Mouse (Mus musculus) liver, embryonic 16.5 days (tissue): ENCODE measurements at regions not wholly inside any gene's neighbourhood (a gene's known extent, or its start where the extent isn't known, plus 50 kb on each side); places are given as distances from the start of the nearest gene placed in this dataset.
A peak's percentile ranks its signal among the peaks of the same experiment; 100 is the strongest.

Experiments used
- ATAC-seq: fragments of 200-750 bp; cut with Nextera tagmentation; 2 replicates; pipeline ENCODE4 v1.8.0; 2017; ENCODE audit warnings: low read depth, mild to moderate bottlenecking, moderate number of reproducible peaks, moderate library complexity
- H3K27ac ChIP-seq: fragments of 300-500 bp; sonication (generic); 2 replicates; pipeline ENCODE4 v1.5.1; 2014; ENCODE audit warnings: mild to moderate bottlenecking, low read length
- H3K27me3 ChIP-seq: fragments of 300-500 bp; sonication (generic); 2 replicates; pipeline ENCODE4 v1.6.1; 2014; ENCODE audit warnings: low read depth, low read length, mixed read lengths; ENCODE audit not compliant: control insufficient read depth, insufficient read depth
- H3K36me3 ChIP-seq: fragments of 300-500 bp; sonication (generic); 2 replicates; pipeline ENCODE4 v1.6.1; 2014; ENCODE audit warnings: mild to moderate bottlenecking; ENCODE audit not compliant: control insufficient read depth, insufficient read depth
- H3K4me1 ChIP-seq: fragments of 300-500 bp; sonication (generic); 2 replicates; pipeline ENCODE4 v1.6.1; 2014; ENCODE audit warnings: low read depth, low read length, mixed read lengths; ENCODE audit not compliant: control insufficient read depth
- H3K4me2 ChIP-seq: fragments of 300-500 bp; sonication (generic); 2 replicates; pipeline ENCODE4 v1.6.1; 2014; ENCODE audit warnings: low read depth, low read length, mixed read lengths
- H3K4me3 ChIP-seq: fragments of 300-500 bp; sonication (generic); 2 replicates; pipeline ENCODE4 v1.5.1; 2014; ENCODE audit warnings: low read depth, mild to moderate bottlenecking, low read length
- H3K9ac ChIP-seq: fragments of 300-500 bp; sonication (generic); 2 replicates; pipeline ENCODE4 v1.6.1; 2014; ENCODE audit warnings: low read depth, low read length
- H3K9me3 ChIP-seq: fragments of 300-500 bp; sonication (generic); replicated peaks from 2 replicates; pipeline ENCODE4 v1.6.1; 2016; ENCODE audit warnings: low read length; ENCODE audit not compliant: control insufficient read depth
- WGBS: fragments of 180-500 bp; shearing (Covaris S2); extraction: QIAGEN DNeasy Blood & Tissue Kit; methylation state at CpG from one replicate; pipeline ENCODE4 v1.1.7; 2014; ENCODE audit not compliant: insufficient replicate concordance; 5-methylcytosine and 5-hydroxymethylcytosine counted together

DNA sequence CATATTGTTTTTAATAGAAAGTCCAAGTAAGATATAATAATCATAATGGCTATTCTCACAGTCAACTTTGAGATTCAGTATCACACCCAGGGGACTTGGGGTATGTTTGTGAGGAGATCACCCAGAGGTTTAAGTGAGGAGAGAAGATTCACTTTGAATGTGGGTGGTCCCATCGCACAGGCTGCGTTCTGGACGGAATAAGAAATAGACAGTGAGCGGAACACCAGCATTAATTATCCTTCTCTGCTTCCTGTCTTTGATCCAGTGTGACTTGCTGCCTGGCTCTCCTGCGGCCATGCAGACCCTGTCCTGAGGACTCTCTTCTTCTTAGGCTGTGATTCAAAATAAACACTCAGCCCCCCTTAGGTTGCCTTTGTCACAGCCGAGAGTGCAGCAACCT lies 60.6 kb upstream of the Kras start:
- Histone ChIP-seq H3K4me3 (no peak overlapping the region), H3K9ac (no peak overlapping the region), H3K9me3 (no peaks in the 10 kb centered on the region), H3K27ac (no peak overlapping the region), H3K4me1 (no peaks in the 10 kb centered on the region), H3K27me3 (no peaks in the 10 kb centered on the region), H3K4me2 (no peak overlapping the region), H3K36me3 (no peaks in the 10 kb centered on the region)
- no peak for ATAC-seq
- WGBS, result 66% methylated on average over 6 of the region's 6 CpGs

DNA sequence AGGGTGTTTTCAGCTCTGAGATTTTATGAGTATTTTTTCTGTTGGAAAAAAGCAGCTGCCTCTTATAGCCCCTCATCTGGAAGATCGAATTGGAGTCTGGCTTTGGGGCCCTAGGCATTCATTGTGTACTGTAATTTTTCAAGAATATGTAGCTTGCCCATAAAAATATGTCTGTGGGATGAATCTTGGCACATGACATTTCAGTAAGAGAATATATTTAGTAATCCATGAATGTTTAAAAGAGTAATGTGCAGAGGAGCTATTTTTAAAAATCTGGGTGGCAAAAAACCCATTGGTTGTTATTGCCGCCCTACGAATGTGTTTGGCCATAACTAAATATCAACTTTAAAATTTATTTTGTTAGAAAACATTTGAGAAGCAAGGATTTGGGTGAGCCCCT lies 59.0 kb upstream of the Kras start:
- ATAC-seq, result no peak
- Histone ChIP-seq H3K4me2 (no peak overlapping the region), H3K9me3 (no peaks in the 10 kb centered on the region), H3K27me3 (no peaks in the 10 kb centered on the region), H3K4me1 (no peaks in the 10 kb centered on the region), H3K4me3 (no peak overlapping the region), H3K27ac (no peak overlapping the region), H3K9ac (no peak overlapping the region), H3K36me3 (no peaks in the 10 kb centered on the region)
- WGBS, result 68% methylated on average over 3 of the region's 3 CpGs

DNA sequence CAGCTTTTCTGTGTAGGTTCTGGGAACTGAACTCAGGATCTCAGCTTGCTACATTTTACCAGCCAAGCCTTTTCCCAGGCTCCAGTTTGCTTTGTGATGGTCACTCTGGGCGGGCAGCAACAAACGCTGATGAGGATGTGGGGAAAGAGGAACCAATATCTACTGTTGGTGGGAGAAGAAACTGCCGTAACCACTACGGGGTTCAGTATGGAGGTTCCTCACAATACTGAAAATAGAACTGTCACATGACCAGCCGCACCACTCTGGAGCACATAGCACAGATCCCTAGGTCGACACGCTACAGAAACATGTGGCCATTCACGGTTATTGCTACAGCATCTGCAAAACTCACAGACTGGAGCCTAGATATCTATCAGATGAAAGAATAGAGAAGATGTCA lies 57.2 kb upstream of the Kras start:
- Histone ChIP-seq H3K27me3 (no peaks in the 10 kb centered on the region), H3K27ac (peak overlapping the region; percentile 52), H3K4me1 (peaks cover 4% of the 10 kb centered on the region; the same call in 1 of the 2 replicates), H3K9me3 (no peaks in the 10 kb centered on the region), H3K4me2 (no peak overlapping the region; the same call in 1 of the 2 replicates), H3K9ac (no peak overlapping the region), H3K4me3 (no peak overlapping the region), H3K36me3 (no peaks in the 10 kb centered on the region)
- peak; percentile 55 for ATAC-seq
- WGBS, result 28% methylated on average over 8 of the region's 8 CpGs

DNA sequence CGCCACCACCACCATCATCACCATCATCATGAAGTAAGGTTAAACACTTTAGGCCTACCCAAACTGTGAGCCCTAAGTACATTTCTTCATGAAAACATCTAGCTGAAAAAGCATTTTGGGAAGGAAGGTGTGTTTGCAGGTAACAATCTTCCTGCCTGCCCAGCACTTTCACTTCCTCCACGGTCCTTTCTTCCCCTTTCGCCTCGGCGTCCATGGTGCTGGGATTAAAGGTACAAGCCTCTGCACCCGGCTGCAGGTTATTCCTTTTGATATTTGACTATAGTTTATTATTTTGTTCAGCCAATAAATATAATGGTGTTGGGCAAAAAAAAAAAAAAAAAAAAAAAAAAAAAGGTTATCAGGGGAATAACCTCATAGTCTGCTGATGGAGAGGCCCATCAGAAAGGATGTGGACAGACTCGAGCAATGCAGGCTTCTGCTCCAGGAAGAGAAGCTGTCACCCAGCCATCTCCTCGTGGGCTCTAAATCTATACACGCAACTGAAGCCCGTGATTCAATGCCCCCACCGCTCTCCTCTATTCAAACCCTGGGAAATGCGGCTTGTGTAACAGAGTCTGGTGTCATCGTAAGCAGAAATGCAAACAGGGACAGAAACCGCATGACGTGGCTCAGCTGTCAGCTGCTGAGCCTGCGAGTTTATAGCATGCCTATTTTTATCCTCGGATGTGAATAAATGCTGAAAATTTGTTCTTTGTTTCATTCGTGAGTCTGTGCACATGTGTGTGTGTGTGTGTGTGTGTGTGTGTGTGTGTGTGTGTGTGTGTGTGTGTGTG lies 56.5 kb upstream of the Kras start:
- Histone ChIP-seq H3K4me2 (peak overlapping the region; percentile 41), H3K9me3 (no peaks in the 10 kb centered on the region), H3K36me3 (no peaks in the 10 kb centered on the region), H3K9ac (no peak overlapping the region), H3K4me3 (peak overlapping the region; percentile 12; the same call in 1 of the 2 replicates), H3K27ac (no peak overlapping the region), H3K4me1 (peaks cover 4% of the 10 kb centered on the region; the same call in 1 of the 2 replicates), H3K27me3 (no peaks in the 10 kb centered on the region)
- 26% methylated on average over 18 of the region's 18 CpGs for WGBS
- ATAC-seq, result peak; percentile 39

DNA sequence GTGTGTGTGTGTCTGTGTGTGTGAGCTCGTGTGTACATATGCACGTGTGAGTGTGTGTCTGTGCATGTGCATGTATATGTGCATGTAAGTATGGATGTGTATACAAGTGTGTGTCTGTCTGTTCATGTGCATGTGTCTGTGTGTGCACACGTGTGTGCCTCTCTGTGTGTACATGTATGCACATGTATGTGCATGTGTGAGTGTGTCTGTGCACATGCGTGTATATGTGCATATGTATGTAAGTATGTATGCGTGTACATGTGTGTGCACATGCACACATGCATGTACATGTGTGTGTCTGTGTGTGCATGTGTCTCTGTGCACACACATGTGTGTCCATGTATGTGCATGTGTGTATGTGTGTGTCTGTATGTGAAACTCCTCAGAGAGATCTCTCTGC lies 55.6 kb upstream of the Kras start:
- no peaks in the 10 kb centered on the region for H3K9me3 ChIP-seq
- H3K36me3 ChIP-seq, result no peaks in the 10 kb centered on the region
- 68% methylated on average over 5 of the region's 5 CpGs for WGBS
- no peak overlapping the region for H3K27ac ChIP-seq
- no peaks in the 10 kb centered on the region for H3K27me3 ChIP-seq
- no peak overlapping the region for H3K4me2 ChIP-seq
- no peak for ATAC-seq
- no peak overlapping the region for H3K9ac ChIP-seq
- H3K4me3 ChIP-seq, result no peak overlapping the region
- peaks cover 4% of the 10 kb centered on the region; the same call in 1 of the 2 replicates for H3K4me1 ChIP-seq

DNA sequence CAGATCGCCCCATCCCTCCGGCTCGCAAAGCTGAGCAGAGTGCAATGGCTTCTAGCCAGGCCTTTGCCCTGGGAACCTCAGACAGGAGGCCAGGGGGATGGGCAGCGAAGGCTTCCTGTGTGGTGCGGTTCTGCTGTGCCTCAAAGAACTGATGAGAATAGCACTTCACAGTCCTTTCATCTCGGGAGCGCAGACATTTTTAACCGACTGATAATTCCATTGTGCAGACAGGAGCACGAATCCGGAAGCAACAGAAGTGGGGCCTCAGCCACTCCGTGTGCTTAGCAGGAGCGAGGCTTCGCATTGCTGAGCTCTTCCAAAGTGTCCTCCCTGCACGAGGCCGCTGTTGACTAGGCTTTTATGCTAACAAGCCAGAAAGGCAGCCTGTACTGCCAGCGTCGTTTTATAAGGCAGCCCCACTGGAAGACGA lies 53.6 kb upstream of the Kras start:
- no peaks in the 10 kb centered on the region for H3K9me3 ChIP-seq
- peaks cover 4% of the 10 kb centered on the region; the same call in 1 of the 2 replicates for H3K4me1 ChIP-seq
- H3K9ac ChIP-seq, result peak overlapping the region; percentile 40; the same call in 1 of the 2 replicates
- WGBS, result 4% methylated on average over 18 of the region's 18 CpGs
- H3K4me3 ChIP-seq, result peak overlapping the region; percentile 51
- peak; percentile 57 for ATAC-seq
- peak overlapping the region; percentile 18 for H3K27ac ChIP-seq
- no peaks in the 10 kb centered on the region for H3K27me3 ChIP-seq
- H3K36me3 ChIP-seq, result no peaks in the 10 kb centered on the region
- H3K4me2 ChIP-seq, result peak overlapping the region; percentile 60

DNA sequence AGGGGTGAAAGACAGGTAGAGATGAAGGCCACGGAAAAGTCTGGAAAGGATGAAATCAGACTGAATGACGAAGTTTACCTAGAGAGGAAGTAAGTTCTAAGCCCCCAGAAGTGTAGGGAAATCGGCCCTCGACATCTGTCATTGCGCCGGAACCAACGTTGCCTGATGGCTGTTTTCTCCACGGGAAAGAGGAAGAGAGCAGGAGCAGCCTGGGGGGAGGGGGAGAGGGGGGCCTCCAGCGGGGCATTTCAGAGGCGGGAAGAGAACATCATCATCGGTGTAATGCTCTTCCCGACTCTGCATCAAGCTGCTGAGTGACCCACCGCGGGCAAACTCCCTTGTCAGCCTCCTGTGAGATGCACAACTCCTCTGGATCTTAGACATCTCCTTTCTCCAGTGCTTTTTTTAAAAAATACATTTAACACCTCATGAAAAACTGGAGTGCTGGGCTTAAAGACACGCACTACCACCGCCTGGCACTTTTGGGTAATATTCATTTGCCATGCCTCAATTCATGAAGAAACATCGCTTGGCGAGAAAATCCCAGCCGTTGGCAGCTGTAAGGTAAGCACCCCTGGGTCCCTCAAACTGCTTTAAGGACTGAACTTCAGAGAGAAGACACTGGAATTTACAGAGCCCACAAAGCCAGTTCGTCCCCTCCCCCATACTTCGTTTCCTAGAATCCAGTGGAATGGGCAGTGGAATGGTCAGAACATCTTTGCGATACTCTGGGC lies 53.0 kb upstream of the Kras start:
- Histone ChIP-seq H3K36me3 (no peaks in the 10 kb centered on the region), H3K4me3 (peak overlapping the region; percentile 51), H3K27ac (peak overlapping the region; percentile 18), H3K9ac (peak overlapping the region; percentile 40; the same call in 1 of the 2 replicates), H3K4me1 (peaks cover 4% of the 10 kb centered on the region; the same call in 1 of the 2 replicates), H3K4me2 (peak overlapping the region; percentile 60), H3K9me3 (no peaks in the 10 kb centered on the region), H3K27me3 (no peaks in the 10 kb centered on the region)
- ATAC-seq, result no peak
- WGBS, result 12% methylated on average over 22 of the region's 22 CpGs

DNA sequence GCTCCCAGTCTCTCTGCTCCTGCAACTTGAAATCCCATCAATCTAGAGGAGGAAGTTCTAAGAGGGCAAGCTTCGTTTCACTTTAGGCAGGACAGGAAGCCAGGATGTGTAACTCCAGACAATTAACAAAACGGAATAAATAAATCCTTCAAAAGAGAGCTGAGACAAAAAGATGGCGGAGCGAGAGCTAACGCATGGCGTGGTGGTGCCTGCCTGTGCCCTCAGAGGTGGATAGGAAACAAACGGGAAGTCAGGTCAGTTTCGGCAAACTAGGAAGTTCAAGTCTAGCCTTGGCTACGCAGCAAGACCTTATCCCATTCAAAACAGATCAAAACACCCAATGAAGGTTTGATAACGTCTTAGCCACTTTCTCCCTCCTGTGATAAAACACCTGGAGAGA lies 52.1 kb upstream of the Kras start:
- Histone ChIP-seq H3K36me3 (no peaks in the 10 kb centered on the region), H3K4me2 (0 out of 2 replicates have a peak overlapping the region, but pooled peaks have one; percentile 60), H3K27ac (no peak overlapping the region), H3K27me3 (no peaks in the 10 kb centered on the region), H3K4me3 (no peak overlapping the region), H3K4me1 (peaks cover 4% of the 10 kb centered on the region; the same call in 1 of the 2 replicates), H3K9ac (no peak overlapping the region), H3K9me3 (no peaks in the 10 kb centered on the region)
- no peak for ATAC-seq
- 71% methylated on average over 10 of the region's 10 CpGs for WGBS
